Mouse (Mus musculus) forebrain, embryonic 16.5 days (tissue): ENCODE measurements around the gene Vmn1r191. TPM values are rescaled to one million over a fixed set of nuclear protein-coding genes. Genes with fewer than 3 reads are reported as not detected.
"Not testable (repeated sequence)": the region's sequence is repeated elsewhere in the genome, so short reads cannot be mapped to it uniquely, and the experiment has no call there.

ENCODE experiments used
- ATAC-seq: fragments of 200-750 bp; cut with Nextera tagmentation; 2 replicates; pipeline ENCODE4 v1.8.0; 2017; ENCODE audit warnings: mild to moderate bottlenecking, moderate library complexity
- H3K27ac ChIP-seq: fragments of 300-500 bp; sonication (generic); 2 replicates; pipeline ENCODE4 v1.5.1; 2014; ENCODE audit warnings: low read length, control low read depth
- H3K27me3 ChIP-seq: fragments of 300-500 bp; sonication (generic); replicated peaks from 2 replicates; pipeline ENCODE4 v1.6.1; 2014; ENCODE audit warnings: low read length; ENCODE audit not compliant: control insufficient read depth, insufficient read depth
- H3K36me3 ChIP-seq: fragments of 300-500 bp; sonication (generic); 2 replicates; pipeline ENCODE4 v1.6.1; 2014; ENCODE audit not compliant: control insufficient read depth, insufficient read depth
- H3K4me1 ChIP-seq: fragments of 300-500 bp; sonication (generic); replicated peaks from 2 replicates; pipeline ENCODE4 v1.6.1; 2014; ENCODE audit warnings: low read length; ENCODE audit not compliant: control insufficient read depth, insufficient read depth
- H3K4me2 ChIP-seq: fragments of 300-500 bp; sonication (generic); 2 replicates; pipeline ENCODE4 v1.6.1; 2014; ENCODE audit warnings: mild to moderate bottlenecking, low read length, control low read depth
- H3K4me3 ChIP-seq: fragments of 300-500 bp; sonication (generic); replicated peaks from 2 replicates; pipeline ENCODE4 v1.5.1; 2014; ENCODE audit warnings: mild to moderate bottlenecking, low read length, control low read depth
- H3K9ac ChIP-seq: fragments of 300-500 bp; sonication (generic); replicated peaks from 2 replicates; pipeline ENCODE4 v1.6.1; 2014; ENCODE audit warnings: low read depth, low read length, control low read depth
- H3K9me3 ChIP-seq: fragments of 300-500 bp; sonication (generic); 2 replicates; pipeline ENCODE4 v1.6.1; 2016; ENCODE audit warnings: low read length; ENCODE audit not compliant: control insufficient read depth
- WGBS: fragments of 180-500 bp; shearing (Covaris S2); extraction: QIAGEN DNeasy Blood & Tissue Kit; methylation state at CpG from one replicate; pipeline ENCODE4 v1.1.7; 2014; 5-methylcytosine and 5-hydroxymethylcytosine counted together
- polyA plus RNA-seq: library from polyadenylated mRNA; unstranded; fragments of >200 nt; fragmentation: Nextera tagmentation; extraction: Ambion mirVana; gene quantifications from 2 replicates; pipeline ENCODE4 v1.2.1, GENCODE M21; 2015

Vmn1r191 gene
- polyA plus RNA-seq: not detected in 2 replicates

- H3K4me1 ChIP-seq: no peaks in the 10 kb centered on the region
- no peak within 1 kb of the TSS for H3K27ac ChIP-seq
- H3K27me3 ChIP-seq: no peaks in the 10 kb centered on the region
- 86% methylated on average over 1 of the region's 1 CpGs for whole genome bisulfite sequencing
- no peak within 1 kb of the TSS for H3K9ac ChIP-seq
- ATAC-seq: no peak
- H3K4me3 ChIP-seq: no peak within 1 kb of the TSS
- no peaks in the 10 kb centered on the region for H3K36me3 ChIP-seq
- H3K9me3 ChIP-seq: no peaks in the 10 kb centered on the region
- no peak within 1 kb of the TSS for H3K4me2 ChIP-seq
Measured at GRCm38 (mm10) chr13:22183869-22184268, at the start of gene Vmn1r191. Vmn1r191 (minus strand) TSS chr13:22183969.

GRCm38 (mm10) chr13:22223060-22223459 lies 39.3 kb upstream of the Vmn1r191 start, which contains the start of gene Vmn1r193:
Vmn1r193 (minus strand) TSS chr13:22223160.
- not testable (repeated sequence) for H3K27me3 ChIP-seq, H3K9ac ChIP-seq, H3K4me2 ChIP-seq, H3K9me3 ChIP-seq, H3K27ac ChIP-seq, H3K36me3 ChIP-seq, ATAC-seq, H3K4me1 ChIP-seq, H3K4me3 ChIP-seq
- WGBS: 78% methylated on average over 1 of the region's 1 CpGs

GRCm38 (mm10) chr13:22192756-22193155 lies 9.0 kb upstream of the Vmn1r191 start:
- H3K27ac ChIP-seq, H3K36me3 ChIP-seq, ATAC-seq, H3K4me1 ChIP-seq, H3K9ac ChIP-seq, H3K4me2 ChIP-seq, H3K9me3 ChIP-seq, H3K27me3 ChIP-seq, H3K4me3 ChIP-seq: not testable (repeated sequence)
- WGBS: 65% methylated on average over 3 of the region's 3 CpGs

GRCm38 (mm10) chr13:22191041-22191440 lies 7.3 kb upstream of the Vmn1r191 start, which contains the start of gene Vmn1r192:
Vmn1r192 (minus strand) TSS chr13:22191141.
- Histone ChIP-seq H3K36me3 (no peaks in the 10 kb centered on the region), H3K4me2 (no peak within 1 kb of the TSS), H3K27me3 (no peaks in the 10 kb centered on the region), H3K9ac (no peak within 1 kb of the TSS), H3K9me3 (no peaks in the 10 kb centered on the region), H3K4me1 (no peaks in the 10 kb centered on the region), H3K4me3 (no peak within 1 kb of the TSS), H3K27ac (no peak within 1 kb of the TSS)
- ATAC-seq: no peak

- WGBS: 82% methylated on average over 2 of the region's 2 CpGs
- Histone ChIP-seq H3K4me2 (no peak overlapping the region), H3K27ac (no peak overlapping the region), H3K36me3 (no peaks in the 10 kb centered on the region), H3K4me3 (no peak overlapping the region), H3K27me3 (no peaks in the 10 kb centered on the region), H3K4me1 (no peaks in the 10 kb centered on the region), H3K9me3 (no peaks in the 10 kb centered on the region), H3K9ac (no peak overlapping the region)
- ATAC-seq: no peak
Measured at GRCm38 (mm10) chr13:22190385-22190784, 6.6 kb upstream of the Vmn1r191 start.

- H3K36me3 ChIP-seq: no peaks in the 10 kb centered on the region
- H3K4me2 ChIP-seq: no peak overlapping the region
- H3K27ac ChIP-seq: no peak overlapping the region
- no peak for ATAC-seq
- H3K4me3 ChIP-seq: no peak overlapping the region
- H3K9ac ChIP-seq: no peak overlapping the region
- no peaks in the 10 kb centered on the region for H3K4me1 ChIP-seq
- H3K9me3 ChIP-seq: no peaks in the 10 kb centered on the region
- H3K27me3 ChIP-seq: no peaks in the 10 kb centered on the region
- 97% methylated on average over 2 of the region's 2 CpGs for WGBS
Measured at GRCm38 (mm10) chr13:22189313-22189712, 5.5 kb upstream of the Vmn1r191 start.

GRCm38 (mm10) chr13:22168416-22168815 lies 15.4 kb downstream of the Vmn1r191 start:
- Histone ChIP-seq H3K9ac (no peak overlapping the region), H3K4me1 (no peaks in the 10 kb centered on the region), H3K4me3 (no peak overlapping the region), H3K4me2 (no peak overlapping the region), H3K27ac (no peak overlapping the region), H3K27me3 (no peaks in the 10 kb centered on the region), H3K9me3 (peaks cover 4% of the 10 kb centered on the region; the same call in 1 of the 2 replicates), H3K36me3 (no peaks in the 10 kb centered on the region)
- 94% methylated on average over 15 of the region's 15 CpGs for WGBS
- ATAC-seq: no peak

- not testable (repeated sequence) for H3K36me3 ChIP-seq
- WGBS: 77% methylated on average over 5 of the region's 5 CpGs
Measured at GRCm38 (mm10) chr13:22136495-22137293, 47.1 kb downstream of the Vmn1r191 start.

More at GRCm38 (mm10) chr13:22136495-22137293, 47.1 kb downstream of the Vmn1r191 start:
- H3K4me2 ChIP-seq, H3K27me3 ChIP-seq, H3K4me1 ChIP-seq, H3K9ac ChIP-seq, ATAC-seq, H3K4me3 ChIP-seq, H3K27ac ChIP-seq, H3K9me3 ChIP-seq: not testable (repeated sequence)
